Mouse (Mus musculus): ENCODE measurements around the gene Clec16a.
A peak's percentile ranks its signal among the peaks of the same experiment; 100 is the strongest.

Clec16a gene

DNA sequence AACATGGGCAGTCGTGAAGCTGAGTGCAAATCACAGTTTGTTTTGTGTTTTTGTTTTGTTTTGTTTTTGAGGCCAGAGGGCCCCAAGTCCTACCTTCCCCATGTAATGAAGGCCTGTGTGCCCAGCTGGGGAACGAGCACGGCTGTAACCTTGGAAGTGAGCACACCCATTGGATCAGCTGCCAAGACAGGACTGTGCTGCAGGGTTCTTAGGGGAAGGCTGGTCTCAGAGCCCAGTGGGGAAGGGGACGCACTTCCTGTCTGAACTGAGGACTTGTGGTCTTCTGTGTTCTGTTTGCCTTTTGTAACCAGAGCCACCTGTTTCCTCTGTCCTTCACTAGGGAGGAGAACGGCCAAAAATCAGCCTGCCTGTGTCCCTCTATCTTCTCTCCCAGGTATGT is 32.4 kb downstream of the Clec16a start:
- no peaks in the 10 kb centered on the region for H3K27me3 ChIP-seq (ENCODE audit: insufficient read depth, low read length)
- H3K4me1 ChIP-seq (replicated peaks; ENCODE audit: low read depth, low read length), result no peaks in the 10 kb centered on the region
- H3K36me3 ChIP-seq (ENCODE audit: insufficient read depth, low read length), result peaks cover 90% of the 10 kb centered on the region
- H3K4me3 ChIP-seq (replicated peaks; ENCODE audit: low read length), result no peak overlapping the region
- H3K9me3 ChIP-seq (ENCODE audit: low read length), result no peaks in the 10 kb centered on the region
- no peak for TF ChIP-seq NANOG (IDR thresholded peaks at IDR 0.05; ENCODE audit: borderline replicate concordance, low read length)
- TF ChIP-seq CTCF (conservative IDR thresholded peaks at IDR 0.05; ENCODE audit: low read length), result no peak
- no peak for TF ChIP-seq POU5F1 (IDR thresholded peaks at IDR 0.05; ENCODE audit: borderline replicate concordance, low read length)

DNA sequence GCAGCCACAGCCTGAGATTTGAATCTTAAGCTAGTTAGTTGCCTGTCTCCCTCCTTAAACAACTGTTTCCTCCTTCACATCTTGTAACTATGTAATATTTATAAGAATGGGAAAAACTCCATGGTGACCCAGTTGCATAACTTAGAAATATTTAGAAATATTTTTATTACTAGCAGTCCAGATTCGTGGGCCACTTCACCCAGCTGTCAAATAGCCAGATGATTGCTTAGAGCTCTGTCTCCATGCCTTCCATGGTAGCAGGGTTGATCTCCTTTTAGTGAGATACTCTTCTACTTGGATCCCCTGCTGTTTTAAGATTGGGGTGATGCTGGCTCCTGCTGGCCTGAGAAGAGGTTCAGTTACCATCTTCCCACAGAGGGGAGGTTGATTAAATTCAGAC is 33.2 kb downstream of the Clec16a start:
- Histone ChIP-seq H3K27me3 (ENCODE audit: insufficient read depth, low read length) (no peaks in the 10 kb centered on the region), H3K36me3 (ENCODE audit: insufficient read depth, low read length) (peaks cover 90% of the 10 kb centered on the region), H3K4me3 (replicated peaks; ENCODE audit: low read length) (no peak overlapping the region), H3K9me3 (ENCODE audit: low read length) (no peaks in the 10 kb centered on the region), H3K4me1 (replicated peaks; ENCODE audit: low read depth, low read length) (no peaks in the 10 kb centered on the region)
- no peak for TF ChIP-seq POU5F1 (IDR thresholded peaks at IDR 0.05; ENCODE audit: borderline replicate concordance, low read length)

DNA sequence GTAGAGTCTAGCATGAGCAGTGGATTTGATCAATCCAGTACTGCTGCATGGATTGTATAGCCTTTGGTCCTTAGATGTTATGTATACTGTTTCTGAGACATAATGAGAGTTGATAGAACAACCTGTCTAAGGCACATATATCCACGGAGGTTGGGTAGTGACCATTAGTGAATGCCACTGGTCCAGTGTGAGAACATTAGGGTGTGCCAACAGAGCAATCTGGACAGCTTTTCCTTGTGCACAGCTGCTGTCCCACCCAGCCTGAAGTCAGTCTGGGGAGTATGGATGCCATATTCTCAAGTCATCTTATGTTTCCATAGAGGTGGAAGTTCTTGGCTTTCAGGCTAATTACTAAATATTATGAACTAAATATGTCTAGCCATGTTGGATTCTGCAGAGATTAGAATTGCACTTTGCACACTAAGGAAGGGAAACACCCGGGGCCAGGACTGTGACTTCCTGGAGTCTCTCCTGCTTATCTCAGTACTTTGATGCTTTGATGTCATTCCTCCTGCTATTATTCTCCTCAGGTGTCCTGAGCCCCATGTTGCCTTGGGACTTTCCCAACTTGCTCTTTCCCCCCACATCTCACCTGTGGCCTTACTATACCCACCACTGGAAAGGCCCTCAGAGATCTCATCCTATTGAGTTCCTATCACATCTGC is 36.2 kb downstream of the Clec16a start:
- Histone ChIP-seq H3K4me1 (replicated peaks; ENCODE audit: low read depth, low read length) (no peaks in the 10 kb centered on the region), H3K4me3 (replicated peaks; ENCODE audit: low read length) (no peak overlapping the region)

DNA sequence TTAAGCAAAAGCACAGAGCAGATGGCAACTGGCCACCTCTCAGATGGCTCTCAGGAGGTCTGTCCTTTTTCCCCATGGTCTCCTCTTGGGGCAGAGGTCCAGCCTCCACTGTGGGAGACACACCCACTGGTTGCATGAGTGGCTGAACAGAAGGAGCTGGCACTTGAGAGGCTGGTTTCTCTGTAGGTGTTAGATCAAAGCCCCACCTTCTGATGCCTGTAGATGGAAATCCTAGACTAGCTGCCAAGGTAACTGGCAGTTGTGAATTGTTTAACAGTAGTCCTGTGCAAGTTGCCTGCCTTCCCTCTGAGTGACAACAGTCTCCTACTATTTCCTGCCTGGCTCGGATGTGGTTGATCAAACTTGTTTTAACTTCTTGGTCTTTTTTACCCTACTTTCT is 40.0 kb downstream of the Clec16a start:
- Histone ChIP-seq H3K9me3 (ENCODE audit: low read length) (no peaks in the 10 kb centered on the region), H3K4me3 (replicated peaks; ENCODE audit: low read length) (no peak overlapping the region), H3K27me3 (ENCODE audit: insufficient read depth, low read length) (no peaks in the 10 kb centered on the region), H3K36me3 (ENCODE audit: insufficient read depth, low read length) (peaks cover 93% of the 10 kb centered on the region), H3K4me1 (replicated peaks; ENCODE audit: low read depth, low read length) (no peaks in the 10 kb centered on the region)
- TF ChIP-seq POU5F1 (IDR thresholded peaks at IDR 0.05; ENCODE audit: borderline replicate concordance, low read length) (no peak), NANOG (IDR thresholded peaks at IDR 0.05; ENCODE audit: borderline replicate concordance, low read length) (no peak), CTCF (conservative IDR thresholded peaks at IDR 0.05; ENCODE audit: low read length) (no peak)

More for the DNA sequence above, 36.2 kb downstream of the Clec16a start:
- peaks cover 91% of the 10 kb centered on the region for H3K36me3 ChIP-seq (ENCODE audit: insufficient read depth, low read length)
- H3K9me3 ChIP-seq (ENCODE audit: low read length), result no peaks in the 10 kb centered on the region
- no peaks in the 10 kb centered on the region for H3K27me3 ChIP-seq (ENCODE audit: insufficient read depth, low read length)
- TF ChIP-seq POU5F1 (IDR thresholded peaks at IDR 0.05; ENCODE audit: borderline replicate concordance, low read length) (no peak), NANOG (IDR thresholded peaks at IDR 0.05; ENCODE audit: borderline replicate concordance, low read length) (no peak), CTCF (conservative IDR thresholded peaks at IDR 0.05; ENCODE audit: low read length) (no peak)

DNA sequence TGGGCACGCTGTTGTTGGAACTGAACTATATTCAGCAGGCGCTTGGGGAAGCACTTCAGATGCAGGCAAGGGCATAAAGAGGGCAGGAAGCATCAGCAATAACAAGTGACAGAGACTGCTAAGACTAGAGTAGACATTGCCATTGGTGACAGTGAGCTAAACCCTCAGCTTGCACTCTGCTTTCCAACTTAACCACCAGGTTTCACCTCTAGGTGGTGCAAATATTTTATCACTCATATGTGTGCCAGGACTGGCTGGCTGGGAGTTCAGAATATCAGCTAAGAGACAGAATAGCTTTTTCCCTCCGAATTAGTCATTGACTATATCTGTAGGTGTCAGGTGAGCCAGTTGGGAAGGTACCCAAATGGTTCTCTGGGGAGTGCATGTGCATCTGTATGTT is 41.4 kb downstream of the Clec16a start:
- TF ChIP-seq CTCF (conservative IDR thresholded peaks at IDR 0.05; ENCODE audit: low read length) (no peak), NANOG (IDR thresholded peaks at IDR 0.05; ENCODE audit: borderline replicate concordance, low read length) (no peak), POU5F1 (IDR thresholded peaks at IDR 0.05; ENCODE audit: borderline replicate concordance, low read length) (no peak)
- Histone ChIP-seq H3K9me3 (ENCODE audit: low read length) (no peaks in the 10 kb centered on the region), H3K4me3 (replicated peaks; ENCODE audit: low read length) (no peak overlapping the region), H3K4me1 (replicated peaks; ENCODE audit: low read depth, low read length) (no peaks in the 10 kb centered on the region), H3K27me3 (ENCODE audit: insufficient read depth, low read length) (no peaks in the 10 kb centered on the region), H3K36me3 (ENCODE audit: insufficient read depth, low read length) (peaks cover 79% of the 10 kb centered on the region)

DNA sequence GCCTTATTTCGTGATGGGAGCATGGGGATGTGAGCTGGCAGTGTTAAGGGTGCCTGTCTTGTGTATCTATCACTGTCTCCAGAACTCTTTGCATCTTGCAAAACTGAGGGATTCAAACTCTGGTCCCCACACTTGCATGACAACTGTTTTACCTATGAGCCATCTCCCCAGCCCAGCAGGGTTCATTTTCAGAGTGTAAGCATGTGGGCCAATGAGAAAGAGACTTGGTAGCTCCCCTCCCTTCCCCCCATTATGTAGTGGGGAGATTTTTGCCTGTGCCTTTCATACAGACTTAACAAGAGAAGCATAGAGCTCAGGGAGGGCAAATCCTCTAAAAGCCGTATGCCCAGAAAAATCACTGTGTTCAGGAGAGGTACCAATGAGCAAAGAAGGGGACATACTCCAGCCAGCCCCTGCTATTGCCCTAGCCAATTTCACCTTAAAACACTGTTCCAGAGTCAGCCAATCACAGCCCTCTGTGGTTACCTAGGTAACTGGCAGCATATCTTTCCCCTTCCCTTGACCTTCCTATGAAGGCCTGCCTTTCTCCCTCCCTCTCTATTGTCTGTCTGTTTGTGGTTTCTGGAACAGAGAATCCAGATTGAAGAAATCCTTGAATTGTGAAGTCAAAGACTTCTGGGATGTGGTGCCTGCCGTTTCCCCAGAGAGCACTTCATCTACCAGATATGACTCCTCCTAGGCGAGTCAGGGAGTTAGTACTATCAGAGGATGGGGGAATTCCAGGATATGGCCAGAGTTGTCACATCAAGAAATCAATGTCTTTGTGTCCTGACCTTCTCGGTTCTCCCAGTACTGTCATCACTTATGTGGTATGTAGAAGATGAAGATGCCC is 55.0 kb downstream of the Clec16a start:
- H3K4me3 ChIP-seq (replicated peaks; ENCODE audit: low read length), result no peak overlapping the region
- TF ChIP-seq NANOG (IDR thresholded peaks at IDR 0.05; ENCODE audit: borderline replicate concordance, low read length), result peak; percentile 68; the same call in 1 of the 2 replicates
- TF ChIP-seq POU5F1 (IDR thresholded peaks at IDR 0.05; ENCODE audit: borderline replicate concordance, low read length), result peak; percentile 47; the same call in 1 of the 2 replicates
- TF ChIP-seq CTCF (conservative IDR thresholded peaks at IDR 0.05; ENCODE audit: low read length), result no peak

DNA sequence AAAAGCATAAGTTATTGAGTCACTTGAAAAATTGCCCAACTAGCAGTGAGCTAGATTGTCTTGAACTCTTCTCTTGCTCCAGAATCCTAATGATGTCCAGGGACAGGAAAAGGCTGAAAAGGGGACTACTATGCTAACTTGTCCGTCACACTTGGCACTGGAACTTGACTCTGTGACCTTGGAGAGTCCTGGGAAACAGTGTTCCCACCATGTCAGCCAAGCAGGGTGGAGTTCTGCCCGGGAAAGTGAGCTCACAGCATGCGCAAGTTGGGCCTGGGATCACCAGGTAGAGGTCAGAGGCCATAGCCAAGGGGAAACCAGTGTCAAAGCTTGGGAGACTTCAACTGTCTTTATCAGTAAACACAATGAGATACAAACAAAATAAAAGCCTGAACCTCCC is 62.7 kb downstream of the Clec16a start:
- TF ChIP-seq POU5F1 (IDR thresholded peaks at IDR 0.05; ENCODE audit: borderline replicate concordance, low read length) (no peak), CTCF (conservative IDR thresholded peaks at IDR 0.05; ENCODE audit: low read length) (no peak), NANOG (IDR thresholded peaks at IDR 0.05; ENCODE audit: borderline replicate concordance, low read length) (no peak)
- Histone ChIP-seq H3K36me3 (ENCODE audit: insufficient read depth, low read length) (peaks cover 59% of the 10 kb centered on the region), H3K4me1 (replicated peaks; ENCODE audit: low read depth, low read length) (peaks cover 34% of the 10 kb centered on the region), H3K27me3 (ENCODE audit: insufficient read depth, low read length) (no peaks in the 10 kb centered on the region), H3K9me3 (ENCODE audit: low read length) (no peaks in the 10 kb centered on the region), H3K4me3 (replicated peaks; ENCODE audit: low read length) (no peak overlapping the region)

More for the DNA sequence above, 55.0 kb downstream of the Clec16a start:
- Histone ChIP-seq H3K4me1 (replicated peaks; ENCODE audit: low read depth, low read length) (peaks cover 42% of the 10 kb centered on the region), H3K9me3 (ENCODE audit: low read length) (no peaks in the 10 kb centered on the region), H3K36me3 (ENCODE audit: insufficient read depth, low read length) (peaks cover 55% of the 10 kb centered on the region), H3K27me3 (ENCODE audit: insufficient read depth, low read length) (no peaks in the 10 kb centered on the region)

DNA sequence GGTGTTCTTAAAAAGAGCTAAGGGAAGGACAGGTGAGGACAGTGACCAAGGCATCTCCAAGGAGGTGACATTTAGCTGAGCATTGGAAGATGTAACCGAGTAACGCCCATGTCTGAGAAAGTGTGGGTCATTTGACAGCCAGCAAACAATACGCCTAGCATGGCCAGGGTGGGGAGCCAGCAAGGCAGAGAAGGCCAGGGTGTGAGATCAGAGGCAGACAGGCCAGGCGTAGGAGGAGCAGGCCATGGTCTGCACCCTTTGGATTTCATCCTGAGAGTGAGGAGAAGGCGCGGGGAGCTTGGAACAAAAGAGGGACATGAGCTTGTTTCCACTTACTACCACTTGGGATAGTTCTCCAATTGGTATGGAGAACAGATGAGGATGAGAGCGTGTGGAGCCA is 64.8 kb downstream of the Clec16a start:
- Histone ChIP-seq H3K4me3 (replicated peaks; ENCODE audit: low read length) (no peak overlapping the region), H3K4me1 (replicated peaks; ENCODE audit: low read depth, low read length) (peaks cover 20% of the 10 kb centered on the region), H3K9me3 (ENCODE audit: low read length) (no peaks in the 10 kb centered on the region), H3K27me3 (ENCODE audit: insufficient read depth, low read length) (no peaks in the 10 kb centered on the region), H3K36me3 (ENCODE audit: insufficient read depth, low read length) (peaks cover 69% of the 10 kb centered on the region)
- TF ChIP-seq POU5F1 (IDR thresholded peaks at IDR 0.05; ENCODE audit: borderline replicate concordance, low read length), result no peak
- TF ChIP-seq NANOG (IDR thresholded peaks at IDR 0.05; ENCODE audit: borderline replicate concordance, low read length), result no peak
- no peak for TF ChIP-seq CTCF (conservative IDR thresholded peaks at IDR 0.05; ENCODE audit: low read length)

All from E14TG2a.4 (cell line).